Mouse (Mus musculus): ENCODE data around the gene Pamr1.

DNA sequence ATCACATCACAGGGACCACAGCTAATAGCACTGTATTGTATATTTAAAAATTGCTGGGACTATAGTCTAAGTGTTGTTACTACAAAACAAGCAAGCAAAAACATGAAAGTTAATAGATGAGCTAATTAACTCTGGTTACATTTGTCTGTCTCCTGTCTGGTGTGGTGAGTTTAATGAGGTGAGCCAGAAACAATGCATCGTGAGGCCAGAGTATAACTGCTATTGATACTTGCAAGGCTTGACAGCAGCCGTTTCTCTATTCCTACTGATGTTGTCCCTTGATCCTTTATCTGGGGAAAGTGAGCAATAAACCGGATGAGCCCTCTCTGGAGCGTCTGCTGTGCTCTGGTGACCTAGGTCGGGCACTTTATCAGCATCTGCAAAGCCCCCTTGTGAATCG, 119.8 kb downstream of the Pamr1 start:
- TF ChIP-seq CTCF (IDR thresholded peaks at IDR 0.05) (no peak), EP300 (IDR thresholded peaks at IDR 0.05) (no peak)
